Mouse (Mus musculus) limb, embryonic 11.5 days (tissue): Measurements from ENCODE around the gene Ctsc. TPM values are rescaled to one million over a fixed set of nuclear protein-coding genes. Genes with fewer than 3 reads are reported as not detected.
A peak's percentile ranks its signal among the peaks of the same experiment; 100 is the strongest.

Experiments
- ATAC-seq: fragments of 200-750 bp; cut with Nextera tagmentation; 2 replicates; pipeline ENCODE4 v1.8.0; 2017; ENCODE audit warnings: low read depth; ENCODE audit not compliant: insufficient number of reproducible peaks, low FRiP score, low TSS enrichment
- DNase-seq: peaks from one replicate; pipeline ENCODE4 v3.0.0-alpha.2; 2015; ENCODE audit warnings: low spot score
- H3K27ac ChIP-seq: fragments of 300-500 bp; sonication (generic); replicated peaks from 2 replicates; pipeline ENCODE4 v1.5.1; 2014; ENCODE audit warnings: low read depth, mild to moderate bottlenecking, low read length
- H3K27me3 ChIP-seq: fragments of 300-500 bp; sonication (generic); 2 replicates; pipeline ENCODE4 v1.6.1; 2014; ENCODE audit warnings: mild to moderate bottlenecking, low read length, mixed read lengths; ENCODE audit not compliant: control insufficient read depth, insufficient read depth
- H3K36me3 ChIP-seq: fragments of 300-500 bp; sonication (generic); 2 replicates; pipeline ENCODE4 v1.6.1; 2014; ENCODE audit warnings: mild to moderate bottlenecking, low read length, moderate library complexity, mixed read lengths; ENCODE audit not compliant: control insufficient read depth, insufficient read depth
- H3K4me1 ChIP-seq: fragments of 300-500 bp; sonication (generic); 2 replicates; pipeline ENCODE4 v1.6.1; 2014; ENCODE audit warnings: low read length, mixed read lengths; ENCODE audit not compliant: control insufficient read depth, insufficient read depth
- H3K4me2 ChIP-seq: fragments of 300-500 bp; sonication (generic); 2 replicates; pipeline ENCODE4 v1.6.1; 2014; ENCODE audit warnings: low read depth, mild to moderate bottlenecking, moderate library complexity; ENCODE audit not compliant: severe bottlenecking
- H3K4me3 ChIP-seq: fragments of 300-500 bp; sonication (generic); 2 replicates; pipeline ENCODE4 v1.5.1; 2014; ENCODE audit warnings: low read depth, low read length
- H3K9ac ChIP-seq: fragments of 300-500 bp; sonication (generic); 2 replicates; pipeline ENCODE4 v1.6.1; 2014; ENCODE audit warnings: mild to moderate bottlenecking, low read length
- H3K9me3 ChIP-seq: fragments of 300-500 bp; sonication (generic); 2 replicates; pipeline ENCODE4 v1.6.1; 2016; ENCODE audit warnings: low read length; ENCODE audit not compliant: control insufficient read depth
- WGBS: fragments of 180-500 bp; shearing (Covaris S2); extraction: QIAGEN DNeasy Blood & Tissue Kit; methylation state at CpG from one replicate; pipeline ENCODE4 v1.1.7; 2014; 5-methylcytosine and 5-hydroxymethylcytosine counted together
- polyA plus RNA-seq: library from polyadenylated mRNA; unstranded; fragments of >200 nt; fragmentation: Nextera tagmentation; extraction: Ambion mirVana; gene quantifications from 2 replicates; pipeline ENCODE4 v1.2.1, GENCODE M21; 2014

Gene Ctsc
- polyA plus RNA-seq, 1 experiment from 2014 or later = 31.5 TPM

DNA sequence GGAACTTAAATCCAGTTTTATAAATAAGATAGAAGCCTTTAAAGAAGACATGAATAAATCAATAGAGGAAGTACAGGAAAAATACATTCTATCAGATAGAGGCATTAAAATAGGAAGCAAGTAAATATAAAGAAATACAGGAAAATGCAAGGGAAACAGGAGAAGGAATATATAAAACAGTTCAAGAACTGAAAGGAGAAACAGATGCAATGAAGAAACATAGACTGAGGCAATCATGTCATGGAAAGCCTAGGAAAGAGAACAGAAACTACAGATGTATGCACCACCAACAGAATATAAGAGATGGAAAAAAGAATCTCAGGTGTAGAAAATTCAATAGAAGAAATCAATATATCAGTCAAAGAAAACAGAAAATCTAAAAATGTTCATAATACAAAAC lies 25.8 kb upstream of the Ctsc start:
- Histone ChIP-seq H3K9me3 (no peaks in the 10 kb centered on the region), H3K36me3 (no peaks in the 10 kb centered on the region), H3K4me2 (no peak overlapping the region), H3K27ac (no peak overlapping the region), H3K4me1 (no peaks in the 10 kb centered on the region), H3K27me3 (no peaks in the 10 kb centered on the region), H3K4me3 (no peak overlapping the region), H3K9ac (no peak overlapping the region)
- ATAC-seq = no peak
- DNase-seq = no peak

DNA sequence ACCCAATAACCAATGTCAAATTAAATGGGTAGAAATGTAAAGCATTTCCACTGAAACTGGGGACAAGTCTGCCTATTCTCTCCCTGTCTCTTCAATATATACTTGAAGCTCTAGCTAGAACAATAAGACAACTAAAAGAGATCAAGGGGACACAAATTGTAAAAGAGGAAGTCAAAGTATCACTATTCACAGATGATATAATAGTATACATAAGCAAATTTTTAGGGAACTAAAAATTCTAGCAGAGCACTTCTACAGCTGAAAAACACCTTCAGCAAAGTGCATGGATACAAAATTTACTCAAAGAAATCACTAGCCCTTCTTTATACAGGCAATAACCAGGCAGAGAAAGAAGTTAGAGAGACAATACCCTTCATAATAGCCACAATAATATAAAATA lies 23.0 kb upstream of the Ctsc start:
- no peaks in the 10 kb centered on the region for H3K36me3 ChIP-seq
- no peaks in the 10 kb centered on the region for H3K27me3 ChIP-seq
- no peak for ATAC-seq
- H3K9me3 ChIP-seq = no peaks in the 10 kb centered on the region
- H3K4me1 ChIP-seq = no peaks in the 10 kb centered on the region
- H3K4me3 ChIP-seq = no peak overlapping the region
- DNase-seq = no peak
- no peak overlapping the region for H3K9ac ChIP-seq
- H3K4me2 ChIP-seq = no peak overlapping the region
- no peak overlapping the region for H3K27ac ChIP-seq

DNA sequence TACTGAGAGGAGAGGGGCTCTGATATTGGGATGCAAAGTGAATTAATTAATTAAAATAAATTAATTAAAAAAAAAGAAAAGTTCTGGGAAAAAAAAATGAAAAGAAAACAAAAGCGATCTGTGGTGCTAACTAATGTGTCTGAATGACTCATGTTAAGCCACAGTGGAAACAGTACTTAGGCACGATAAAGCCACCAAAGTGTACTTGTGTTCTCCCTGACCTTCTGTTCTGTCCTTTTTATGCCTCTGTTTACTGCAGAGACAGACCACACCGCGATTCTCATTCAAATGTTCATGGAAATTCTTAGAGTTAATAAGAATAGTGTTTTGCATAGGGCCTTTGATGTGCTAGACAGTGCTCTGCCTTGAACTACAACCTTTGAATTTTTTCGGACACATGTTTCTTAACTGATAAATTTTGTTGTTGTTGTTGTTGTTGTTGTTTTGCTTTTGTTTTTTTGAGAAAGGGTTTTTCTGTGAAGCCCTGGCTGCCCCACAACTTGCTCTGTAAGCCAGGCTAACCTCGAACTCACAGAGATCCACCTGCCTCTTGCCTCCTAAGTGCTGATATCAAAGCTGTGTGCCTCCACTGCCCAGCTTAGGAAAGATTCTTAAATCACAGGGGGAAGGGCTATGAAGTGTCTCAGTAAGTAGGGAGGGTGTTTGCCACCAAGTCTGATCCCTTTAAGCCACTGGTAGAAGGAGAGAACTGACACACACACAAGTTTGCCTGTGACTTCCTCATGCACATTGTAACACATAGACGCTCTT lies 18.5 kb upstream of the Ctsc start:
- ATAC-seq = no peak
- Histone ChIP-seq H3K9ac (no peak overlapping the region), H3K4me3 (no peak overlapping the region), H3K27me3 (no peaks in the 10 kb centered on the region), H3K4me1 (no peaks in the 10 kb centered on the region), H3K27ac (no peak overlapping the region), H3K4me2 (no peak overlapping the region), H3K9me3 (no peaks in the 10 kb centered on the region), H3K36me3 (no peaks in the 10 kb centered on the region)
- no peak for DNase-seq
- 73% methylated on average over 7 of the region's 7 CpGs for WGBS

DNA sequence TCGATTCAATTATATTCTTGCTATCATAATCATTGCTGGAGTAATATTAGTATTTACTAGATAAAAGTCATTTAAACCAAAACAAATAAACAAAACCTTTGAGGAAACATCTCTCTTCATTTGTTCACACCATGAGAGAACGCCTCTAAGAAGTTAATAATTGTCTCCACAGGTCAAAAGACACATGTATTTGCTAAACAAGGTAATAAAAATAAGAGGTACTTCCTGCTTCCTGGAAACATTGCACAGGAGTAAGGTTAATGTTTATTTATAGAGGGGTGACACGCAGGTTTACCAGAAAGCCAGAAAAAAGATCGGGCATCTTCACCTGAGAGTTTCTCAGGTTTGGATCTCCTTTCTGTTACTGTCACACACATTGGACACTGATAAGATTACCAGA lies 16.1 kb upstream of the Ctsc start:
- Histone ChIP-seq H3K4me2 (no peak overlapping the region), H3K27me3 (no peaks in the 10 kb centered on the region), H3K27ac (no peak overlapping the region), H3K9ac (no peak overlapping the region), H3K4me3 (no peak overlapping the region), H3K9me3 (no peaks in the 10 kb centered on the region), H3K4me1 (no peaks in the 10 kb centered on the region), H3K36me3 (no peaks in the 10 kb centered on the region)
- WGBS = 73% methylated on average over 4 of the region's 4 CpGs
- DNase-seq (no peak), ATAC-seq (no peak)

DNA sequence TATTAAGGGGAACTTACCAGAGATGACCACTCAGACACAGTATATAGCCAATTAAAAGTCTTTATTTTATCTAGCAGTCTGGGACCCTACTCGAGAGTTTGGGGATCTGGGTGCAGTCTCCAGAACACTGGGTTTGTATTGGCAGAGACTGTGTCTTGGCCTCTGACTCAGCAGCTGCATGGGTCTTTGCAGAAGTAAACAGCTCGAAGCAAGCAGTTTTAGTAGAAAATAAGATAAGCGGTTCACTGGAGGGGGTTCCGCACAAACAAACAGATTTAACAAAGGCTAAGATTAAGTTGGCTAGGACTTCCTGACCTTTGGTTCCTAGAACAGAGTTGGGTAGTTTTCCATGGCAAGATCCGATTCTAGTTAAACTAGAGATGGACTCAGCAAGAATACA lies 13.0 kb upstream of the Ctsc start:
- H3K27ac ChIP-seq = no peak overlapping the region
- H3K9me3 ChIP-seq = no peaks in the 10 kb centered on the region
- no peak for ATAC-seq
- DNase-seq = no peak
- no peaks in the 10 kb centered on the region for H3K4me1 ChIP-seq
- no peak overlapping the region for H3K9ac ChIP-seq
- WGBS = 90% methylated on average over 5 of the region's 5 CpGs
- no peak overlapping the region for H3K4me2 ChIP-seq
- H3K4me3 ChIP-seq = no peak overlapping the region
- H3K27me3 ChIP-seq = no peaks in the 10 kb centered on the region
- H3K36me3 ChIP-seq = no peaks in the 10 kb centered on the region

DNA sequence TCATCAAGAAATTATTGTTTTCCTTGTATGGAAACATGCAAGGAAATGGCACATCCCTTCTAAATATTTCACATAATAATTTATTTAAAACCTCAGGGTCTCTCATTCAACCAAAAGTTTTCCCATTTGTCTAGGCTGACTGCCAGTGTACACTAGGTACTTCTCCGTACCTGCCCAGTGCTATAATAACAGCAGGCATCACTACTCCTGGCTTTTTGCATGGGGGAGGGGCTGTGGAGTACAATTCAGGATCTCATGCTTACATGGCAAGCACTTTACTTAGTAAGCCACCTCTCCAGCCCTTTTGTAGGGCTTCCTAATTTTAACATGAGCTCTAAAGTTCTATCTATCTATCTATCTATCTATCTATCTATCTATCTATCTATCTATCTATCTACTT lies 8.0 kb upstream of the Ctsc start:
- ATAC-seq (no peak), DNase-seq (no peak)
- Histone ChIP-seq H3K4me1 (no peaks in the 10 kb centered on the region), H3K36me3 (no peaks in the 10 kb centered on the region), H3K4me2 (no peak overlapping the region), H3K4me3 (no peak overlapping the region), H3K27me3 (no peaks in the 10 kb centered on the region), H3K9ac (no peak overlapping the region), H3K9me3 (no peaks in the 10 kb centered on the region), H3K27ac (no peak overlapping the region)
- WGBS = 83% methylated on average over 1 of the region's 1 CpGs

DNA sequence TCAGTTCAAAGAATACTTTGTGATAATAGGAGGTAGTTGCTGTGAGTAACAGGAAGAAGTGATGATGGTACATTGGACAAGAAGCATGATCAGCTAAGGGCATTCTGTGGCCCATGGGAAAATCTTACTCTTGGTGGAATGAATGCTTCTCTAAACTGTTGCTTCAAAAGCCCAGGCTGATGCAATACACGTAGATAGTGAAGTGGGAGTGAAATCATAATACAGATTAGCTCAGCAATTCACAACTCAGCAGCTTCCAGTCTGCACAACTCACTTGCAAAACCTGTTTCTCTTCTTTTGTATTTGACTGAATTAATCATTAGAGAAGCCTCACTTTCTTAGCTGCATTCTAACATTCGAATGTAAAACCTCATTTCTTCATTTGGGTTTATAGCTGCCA lies 6.4 kb upstream of the Ctsc start:
- H3K36me3 ChIP-seq = no peaks in the 10 kb centered on the region
- H3K4me1 ChIP-seq = no peaks in the 10 kb centered on the region
- H3K9me3 ChIP-seq = no peaks in the 10 kb centered on the region
- no peak overlapping the region for H3K4me3 ChIP-seq
- ATAC-seq = no peak
- H3K27me3 ChIP-seq = no peaks in the 10 kb centered on the region
- 54% methylated on average over 2 of the region's 2 CpGs for WGBS
- no peak for DNase-seq
- no peak overlapping the region for H3K4me2 ChIP-seq
- H3K9ac ChIP-seq = no peak overlapping the region
- H3K27ac ChIP-seq = no peak overlapping the region

DNA sequence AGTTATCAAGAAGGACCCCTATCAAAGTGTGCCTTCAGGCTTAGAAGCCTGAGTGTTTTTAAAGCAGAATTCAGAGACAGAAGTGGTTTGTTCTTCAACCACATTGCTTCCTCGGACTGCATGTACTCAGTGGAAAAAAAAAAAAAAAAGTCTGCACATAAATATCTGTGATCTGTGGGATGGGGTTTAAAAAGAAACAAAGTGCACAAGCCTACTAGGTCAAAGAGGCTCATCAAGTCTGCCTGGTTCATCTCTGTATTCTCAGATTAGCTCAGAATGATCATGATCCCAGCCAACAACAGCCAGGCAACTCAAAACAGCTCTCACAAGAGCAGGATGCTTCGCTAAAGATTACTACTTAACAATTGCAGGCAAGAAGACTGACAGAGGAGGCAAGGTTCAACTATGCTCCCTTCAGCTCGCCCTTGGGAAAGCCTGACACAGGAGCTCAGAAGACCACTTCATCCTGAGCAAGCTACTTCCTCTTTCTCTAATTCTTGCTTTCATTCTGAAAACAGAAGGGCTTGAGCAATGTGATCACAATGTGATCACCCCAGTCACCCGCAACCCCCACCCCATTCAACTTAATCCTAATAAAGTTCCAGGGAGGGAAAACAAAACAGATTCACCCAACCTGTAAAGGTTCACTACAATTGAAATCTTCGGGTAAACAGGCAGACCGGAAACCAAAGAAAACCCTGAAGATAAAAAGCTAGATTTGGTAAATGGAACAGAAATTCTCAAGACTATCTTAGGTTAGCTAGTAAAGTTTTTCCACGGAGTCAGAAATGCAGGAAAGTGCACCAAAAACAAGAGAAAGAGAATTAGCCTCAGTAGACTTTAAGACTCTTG lies 745 bp upstream of the Ctsc start:
- Histone ChIP-seq H3K4me3 (peak overlapping the region; percentile 55), H3K9ac (peak overlapping the region; percentile 65; the same call in 1 of the 2 replicates), H3K4me1 (no peaks in the 10 kb centered on the region), H3K27ac (no peak overlapping the region), H3K27me3 (no peaks in the 10 kb centered on the region), H3K4me2 (peak overlapping the region; percentile 88), H3K9me3 (no peaks in the 10 kb centered on the region), H3K36me3 (no peaks in the 10 kb centered on the region)
- DNase-seq = no peak
- ATAC-seq = no peak
- 50% methylated on average over 7 of the region's 7 CpGs for WGBS
